Mouse (Mus musculus) intestine, postnatal 0 days (tissue): ENCODE data around the gene Otulin. TPM values are rescaled to one million over a fixed set of nuclear protein-coding genes. Genes with fewer than 3 reads are reported as not detected.

Experiments used
- ATAC-seq: fragments of 200-750 bp; cut with Nextera tagmentation; 2 replicates; pipeline ENCODE4 v1.8.0; 2017; ENCODE audit warnings: mild to moderate bottlenecking, moderate TSS enrichment, moderate library complexity
- H3K27ac ChIP-seq: fragments of 300-500 bp; sonication (generic); 2 replicates; pipeline ENCODE4 v1.5.1; 2014; ENCODE audit warnings: mild to moderate bottlenecking, low read depth, low read length, moderate library complexity
- H3K27me3 ChIP-seq: fragments of 300-500 bp; sonication (generic); replicated peaks from 2 replicates; pipeline ENCODE4 v1.6.1; 2014; ENCODE audit warnings: low read length, mixed read lengths; ENCODE audit not compliant: control insufficient read depth, insufficient read depth
- H3K36me3 ChIP-seq: fragments of 300-500 bp; sonication (generic); 2 replicates; pipeline ENCODE4 v1.6.1; 2014; ENCODE audit warnings: mild to moderate bottlenecking, moderate library complexity; ENCODE audit not compliant: control insufficient read depth, insufficient read depth
- H3K4me1 ChIP-seq: fragments of 300-500 bp; sonication (generic); replicated peaks from 2 replicates; pipeline ENCODE4 v1.6.1; 2014; ENCODE audit warnings: antibody characterized with exemption, low read length, mixed read lengths; ENCODE audit not compliant: control insufficient read depth, insufficient read depth
- H3K4me2 ChIP-seq: fragments of 300-500 bp; sonication (generic); replicated peaks from 2 replicates; pipeline ENCODE4 v1.6.1; 2014; ENCODE audit warnings: low read depth, mild to moderate bottlenecking, moderate library complexity
- H3K4me3 ChIP-seq: fragments of 300-500 bp; sonication (generic); 2 replicates; pipeline ENCODE4 v1.5.1; 2014; ENCODE audit warnings: low read depth, low read length
- H3K9ac ChIP-seq: fragments of 300-500 bp; sonication (generic); 2 replicates; pipeline ENCODE4 v1.6.1; 2014; ENCODE audit warnings: mild to moderate bottlenecking, low read depth, low read length
- H3K9me3 ChIP-seq: fragments of 300-500 bp; sonication (generic); 2 replicates; pipeline ENCODE4 v1.6.1; 2016; ENCODE audit warnings: mixed run types; ENCODE audit not compliant: control insufficient read depth
- CTCF ChIP-seq: sonication (generic); IDR thresholded peaks from 2 replicates; pipeline ENCODE4 v1.5.1; 2016; ENCODE audit warnings: low read depth, mild to moderate bottlenecking, control low read depth, antibody characterized with exemption, moderate library complexity
- WGBS: fragments of 180-500 bp; shearing (Covaris S2); extraction: QIAGEN DNeasy Blood & Tissue Kit; methylation state at CpG from one replicate; pipeline ENCODE4 v1.1.7; 2014; 5-methylcytosine and 5-hydroxymethylcytosine counted together
- polyA plus RNA-seq: library from polyadenylated mRNA; unstranded; fragments of >200 nt; fragmentation: Nextera tagmentation; extraction: Ambion mirVana; gene quantifications from 2 replicates; pipeline ENCODE4 v1.2.1, GENCODE M21; 2015

The Otulin gene
- polyA plus RNA-seq, 1 experiment from 2014 or later: 30.8 TPM

DNA sequence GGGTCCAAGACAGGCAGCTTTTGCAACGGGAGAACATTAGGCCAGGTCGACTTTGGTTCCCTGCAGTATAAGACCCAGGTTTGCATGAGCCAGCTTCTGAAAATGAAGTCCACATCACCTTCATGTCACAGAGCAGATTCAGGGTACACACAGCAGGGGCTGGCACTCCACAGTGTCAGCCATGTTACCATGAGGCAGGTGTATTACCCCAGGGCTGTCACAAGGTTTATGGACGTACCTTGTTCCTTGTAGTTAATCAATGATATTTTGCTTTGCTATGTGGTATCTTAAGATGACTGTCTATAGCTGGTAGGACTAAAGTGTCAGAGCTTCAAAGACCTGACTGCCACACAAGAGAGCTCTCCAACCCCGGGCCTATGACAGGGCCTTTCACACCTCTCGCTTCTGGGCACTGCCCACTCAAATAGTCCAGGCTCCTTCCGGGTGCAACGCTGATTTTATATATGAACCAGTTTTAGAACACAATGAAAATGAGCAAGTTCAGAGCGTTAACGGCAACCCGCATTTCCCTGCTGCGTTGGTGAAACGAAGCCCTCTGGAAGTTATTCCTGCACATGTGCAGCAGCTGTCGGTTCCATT lies 31.6 kb downstream of the Otulin start:
- WGBS: 85% methylated on average over 13 of the region's 13 CpGs
- ATAC-seq: peak; percentile 70

DNA sequence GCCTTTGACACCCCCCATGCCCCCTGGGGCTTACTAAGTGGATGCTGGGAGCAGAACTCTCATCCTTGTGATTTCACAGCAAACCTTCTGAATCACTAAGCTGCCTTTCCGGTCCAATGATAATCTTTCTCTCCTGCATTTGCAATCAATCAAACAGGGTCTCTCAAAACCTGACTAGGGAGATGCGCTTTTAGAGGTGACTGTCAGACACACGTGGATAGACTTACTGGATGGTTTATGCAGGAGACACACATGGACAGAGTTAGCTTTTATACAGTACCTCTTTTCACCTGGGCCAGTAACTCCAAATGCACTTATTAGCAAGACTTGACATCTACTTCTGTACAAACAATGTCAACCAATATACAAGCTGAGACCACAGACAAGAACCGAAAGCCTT lies 33.0 kb downstream of the Otulin start:
- H3K27ac ChIP-seq: no peak overlapping the region; the same call in 1 of the 2 replicates

More for the DNA sequence above, 31.6 kb downstream of the Otulin start:
- no peak overlapping the region for H3K9ac ChIP-seq
- TF ChIP-seq CTCF: no peak
- H3K4me2 ChIP-seq: no peak overlapping the region
- H3K27me3 ChIP-seq: no peaks in the 10 kb centered on the region
- H3K4me1 ChIP-seq: no peaks in the 10 kb centered on the region
- peaks cover 46% of the 10 kb centered on the region for H3K36me3 ChIP-seq
- no peaks in the 10 kb centered on the region for H3K9me3 ChIP-seq
- H3K27ac ChIP-seq: no peak overlapping the region
- no peak overlapping the region for H3K4me3 ChIP-seq

DNA sequence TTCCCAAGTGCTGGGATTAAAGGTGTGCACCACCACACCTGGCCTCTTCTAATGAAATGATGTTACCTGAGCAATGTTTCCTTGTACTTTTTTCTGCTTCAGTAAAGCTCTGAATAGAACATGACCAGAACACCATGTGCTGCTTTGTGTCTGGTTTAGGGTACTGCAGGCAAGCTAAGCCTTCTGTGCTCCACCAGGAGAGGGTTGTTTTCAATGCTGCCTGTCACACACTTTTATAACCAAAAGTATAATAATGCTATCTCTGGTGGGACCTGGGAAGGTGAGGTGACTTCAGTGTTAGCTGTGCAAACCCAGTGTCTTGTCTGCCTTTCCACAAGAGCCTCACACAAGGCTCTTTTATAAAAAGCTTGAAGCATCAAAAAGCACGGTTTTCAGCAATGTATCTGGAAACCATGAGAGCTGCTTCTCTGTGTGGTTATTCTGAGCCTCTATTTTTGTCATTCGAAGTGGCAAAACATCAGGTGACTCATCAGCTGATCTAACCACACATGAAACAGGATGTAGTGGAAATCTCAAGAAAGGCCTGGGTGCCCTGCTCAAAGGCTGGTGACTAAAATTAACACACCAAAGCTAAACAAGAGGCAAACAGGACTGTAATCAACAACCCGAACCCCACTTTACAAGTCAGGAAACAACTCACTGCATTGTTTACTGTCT lies 33.9 kb downstream of the Otulin start:
- H3K27ac ChIP-seq: no peak overlapping the region

More for the DNA sequence above, 33.0 kb downstream of the Otulin start:
- Histone ChIP-seq H3K4me1 (no peaks in the 10 kb centered on the region), H3K9ac (no peak overlapping the region), H3K4me2 (no peak overlapping the region), H3K36me3 (peaks cover 53% of the 10 kb centered on the region), H3K27me3 (no peaks in the 10 kb centered on the region), H3K4me3 (no peak overlapping the region), H3K9me3 (no peaks in the 10 kb centered on the region)
- no peak for ATAC-seq
- WGBS: 87% methylated on average over 4 of the region's 4 CpGs
- no peak for TF ChIP-seq CTCF

DNA sequence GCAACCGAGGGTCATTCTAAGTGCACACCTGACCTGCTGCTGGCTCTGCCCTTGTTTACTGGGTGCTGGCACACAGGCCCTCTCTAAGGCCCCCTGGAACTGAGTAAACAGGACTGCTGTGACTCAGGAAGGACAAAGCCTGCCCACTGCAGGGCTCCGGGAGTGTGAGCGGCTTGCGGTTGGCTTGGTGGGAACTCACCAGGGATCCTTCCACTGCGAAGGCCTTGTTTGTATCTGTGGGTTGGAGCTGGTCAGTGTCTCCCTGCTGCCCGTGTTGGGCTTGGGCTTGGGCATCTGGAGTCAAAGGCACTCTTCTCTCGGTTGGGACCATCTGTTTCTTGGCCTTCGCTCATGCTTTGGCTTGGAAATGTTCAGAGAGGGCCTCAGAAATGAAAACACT lies 34.9 kb downstream of the Otulin start:
- no peaks in the 10 kb centered on the region for H3K27me3 ChIP-seq
- no peaks in the 10 kb centered on the region for H3K4me1 ChIP-seq
- ATAC-seq: no peak
- H3K9ac ChIP-seq: no peak overlapping the region
- H3K4me3 ChIP-seq: no peak overlapping the region
- 54% methylated on average over 8 of the region's 8 CpGs for WGBS
- peaks cover 60% of the 10 kb centered on the region for H3K36me3 ChIP-seq
- no peaks in the 10 kb centered on the region for H3K9me3 ChIP-seq
- no peak for TF ChIP-seq CTCF
- no peak overlapping the region for H3K4me2 ChIP-seq
- H3K27ac ChIP-seq: no peak overlapping the region

More for the DNA sequence above, 33.9 kb downstream of the Otulin start:
- no peak overlapping the region for H3K4me2 ChIP-seq
- no peaks in the 10 kb centered on the region for H3K9me3 ChIP-seq
- H3K4me1 ChIP-seq: no peaks in the 10 kb centered on the region
- no peak overlapping the region for H3K9ac ChIP-seq
- 63% methylated on average over 3 of the region's 3 CpGs for WGBS
- no peak for ATAC-seq
- peaks cover 58% of the 10 kb centered on the region for H3K36me3 ChIP-seq
- no peaks in the 10 kb centered on the region for H3K27me3 ChIP-seq
- H3K4me3 ChIP-seq: no peak overlapping the region
- TF ChIP-seq CTCF: peak; percentile 27; the same call in 1 of the 2 replicates

DNA sequence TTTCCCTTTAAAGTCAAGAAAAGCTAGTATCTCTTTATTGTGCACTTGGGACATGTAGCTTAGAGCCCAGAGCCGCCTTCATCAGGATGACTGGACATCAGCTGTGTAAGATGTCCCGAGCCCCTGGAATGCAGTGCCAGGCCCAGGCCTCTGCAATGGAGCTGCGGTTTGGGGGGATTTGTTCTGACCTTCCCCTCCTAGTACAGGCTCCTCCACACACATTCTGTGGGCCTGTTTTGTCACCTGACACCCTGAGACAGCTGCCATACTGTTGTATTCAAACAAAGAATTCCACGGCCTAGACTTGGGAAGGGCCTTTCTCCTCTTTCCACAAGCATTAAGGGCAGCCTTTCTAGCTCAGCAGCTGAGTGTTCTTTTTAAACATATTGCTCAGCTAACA lies 35.5 kb downstream of the Otulin start:
- 59% methylated on average over 4 of the region's 4 CpGs for WGBS
- Histone ChIP-seq H3K4me2 (no peak overlapping the region), H3K36me3 (peaks cover 60% of the 10 kb centered on the region), H3K27ac (no peak overlapping the region), H3K9me3 (no peaks in the 10 kb centered on the region), H3K4me3 (no peak overlapping the region), H3K27me3 (no peaks in the 10 kb centered on the region), H3K4me1 (no peaks in the 10 kb centered on the region), H3K9ac (no peak overlapping the region)
- TF ChIP-seq CTCF: no peak
- ATAC-seq: no peak

DNA sequence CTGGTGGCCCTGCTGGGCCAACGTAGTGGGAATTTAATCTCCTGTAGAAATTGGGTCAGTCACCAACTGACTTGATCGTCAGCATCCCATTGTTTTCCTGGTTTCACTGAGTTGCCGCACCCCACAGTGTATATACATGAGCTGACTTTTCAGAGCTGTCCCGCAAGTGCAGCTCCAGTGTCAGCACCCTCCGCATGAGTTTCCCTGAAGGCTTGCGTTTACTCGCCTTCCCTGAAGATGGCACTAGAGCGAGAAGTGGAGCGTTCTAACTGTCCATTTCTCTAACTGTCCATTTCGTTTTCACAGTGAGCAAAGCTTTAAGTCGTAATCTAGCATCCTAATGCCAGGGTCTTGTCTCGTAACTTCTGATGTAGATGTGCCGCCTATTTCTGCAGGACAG lies 36.8 kb downstream of the Otulin start:
- Histone ChIP-seq H3K27ac (no peak overlapping the region), H3K36me3 (peaks cover 58% of the 10 kb centered on the region), H3K4me2 (no peak overlapping the region), H3K4me1 (no peaks in the 10 kb centered on the region), H3K4me3 (no peak overlapping the region), H3K9ac (no peak overlapping the region), H3K9me3 (no peaks in the 10 kb centered on the region), H3K27me3 (no peaks in the 10 kb centered on the region)
- TF ChIP-seq CTCF: peak; percentile 49
- WGBS: 85% methylated on average over 13 of the region's 13 CpGs
- ATAC-seq: no peak
